Mouse (Mus musculus) heart, postnatal 10 days (tissue): ENCODE measurements around the gene Macrod2. TPM values are rescaled to one million over a fixed set of nuclear protein-coding genes. Genes with fewer than 3 reads are reported as not detected.

Experiments used
- DNase-seq, 2 experiments: peaks; one replicate each; pipeline ENCODE4 v3.0.0; 2021
- intact Hi-C: fragments of 180-260 bp; cut with DNase I; formaldehyde crosslinking; loops from one replicate; pipeline ENCODE4 v1.15.1; 2025
- total RNA-seq, 2 experiments: library from RNA; stranded (reverse); gene quantifications; 2 replicates each; pipeline ENCODE4 v1.2.3; 2021

Gene Macrod2
- total RNA-seq, 2 experiments from 2014 or later: 8.5 to 9.9 TPM

DNA sequence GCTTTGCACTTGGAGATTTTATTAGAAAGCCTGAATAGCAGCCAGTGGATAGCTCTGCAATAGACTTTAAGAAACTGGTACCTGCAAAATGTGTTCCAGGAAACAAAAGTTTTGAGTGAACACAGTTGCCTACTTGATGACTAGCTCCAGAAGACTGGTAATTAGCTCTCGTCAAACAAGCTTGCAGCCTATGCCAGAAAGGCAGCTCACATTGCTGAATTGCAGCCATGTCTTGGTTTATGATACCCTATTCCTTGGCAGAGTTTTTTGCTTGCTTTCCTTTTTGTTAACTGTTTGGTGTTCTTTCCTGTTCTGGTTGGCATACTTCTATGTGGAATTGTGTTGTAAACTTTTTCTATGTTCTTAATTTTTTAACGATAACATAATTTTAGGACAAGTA lies 154.2 kb downstream of the Macrod2 start:
- no peak for DNase-seq
- intact Hi-C loops: no loop called here

DNA sequence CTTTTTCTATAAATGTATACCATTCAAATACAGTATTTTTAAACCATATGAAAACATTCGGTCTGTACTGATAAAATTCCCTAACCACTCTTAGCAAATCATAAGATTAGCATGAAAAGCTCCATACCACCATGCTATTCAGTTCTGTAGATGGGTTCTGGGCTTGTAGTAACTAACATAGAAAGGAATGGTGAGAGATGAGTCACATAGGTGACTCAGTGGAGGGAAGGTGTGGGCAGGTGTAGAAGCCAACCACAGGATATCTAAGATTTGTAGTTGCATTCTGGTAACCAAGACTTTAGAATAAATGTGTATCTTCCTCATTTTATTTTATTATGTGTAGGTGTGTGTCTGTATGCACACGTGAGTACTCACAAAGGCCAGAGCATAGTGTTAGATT lies 166.3 kb downstream of the Macrod2 start:
- DNase-seq: no peak
- intact Hi-C loops: no loop called here

GRCm38 (mm10) chr2:140570874-140571273 lies 175.8 kb downstream of the Macrod2 start:
- DNase-seq: no peak
- intact Hi-C loops: no loop called here

GRCm38 (mm10) chr2:140592537-140593261 lies 197.6 kb downstream of the Macrod2 start:
- DNase-seq: no peak
- intact Hi-C loops: no loop called here

GRCm38 (mm10) chr2:140596906-140597305 lies 201.8 kb downstream of the Macrod2 start:
- intact Hi-C loops: no loop called here
- no peak for DNase-seq

DNA sequence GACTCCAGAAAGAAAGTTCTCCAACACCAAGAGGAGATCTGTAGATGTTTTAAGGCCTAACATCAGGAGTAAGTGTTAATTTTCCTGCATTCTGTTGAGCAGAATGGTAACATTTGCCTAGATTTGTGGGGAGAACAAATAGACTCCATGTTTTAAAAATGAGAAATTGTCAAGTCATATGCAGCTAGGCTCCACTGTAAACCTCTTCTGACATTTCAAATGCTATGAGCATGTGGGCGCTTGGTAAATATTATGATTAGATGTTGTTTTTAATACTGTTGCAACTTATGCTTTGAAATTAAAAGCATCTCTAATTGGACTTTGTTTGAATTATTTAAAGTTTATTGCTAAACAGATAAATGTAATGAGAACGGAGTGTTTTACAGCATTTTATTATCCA lies 220.3 kb downstream of the Macrod2 start:
- DNase-seq: no peak
- intact Hi-C loops: no loop called here

GRCm38 (mm10) chr2:140621730-140622337 lies 226.7 kb downstream of the Macrod2 start:
- intact Hi-C loops: no loop called here

DNA sequence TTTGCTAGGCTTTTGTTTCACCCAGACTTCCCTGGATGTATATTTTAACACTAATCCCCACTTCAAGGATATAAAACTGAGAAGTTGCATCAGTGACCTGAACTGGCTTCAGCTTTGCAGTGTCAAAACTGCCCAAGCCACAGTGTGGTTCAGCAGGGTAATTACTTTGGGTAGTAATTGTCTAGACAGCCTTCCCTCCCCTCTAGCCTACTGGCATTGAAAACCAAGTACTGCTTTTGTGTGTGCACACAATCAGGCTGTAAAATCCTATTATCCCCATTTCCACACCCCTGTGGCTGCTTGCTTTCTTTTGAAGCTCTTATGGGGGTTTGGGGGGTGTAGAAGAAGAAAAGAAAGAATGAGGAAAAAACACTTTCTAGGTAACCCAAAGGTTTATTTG lies 258.4 kb downstream of the Macrod2 start:
- intact Hi-C loops: no loop called here
- DNase-seq: no peak

More at GRCm38 (mm10) chr2:140621730-140622337, 226.7 kb downstream of the Macrod2 start:
- no peak for DNase-seq

GRCm38 (mm10) chr2:140653978-140654377 lies 258.9 kb downstream of the Macrod2 start:
- intact Hi-C loops: no loop called here
- no peak for DNase-seq

GRCm38 (mm10) chr2:140662673-140663072 lies 267.6 kb downstream of the Macrod2 start:
- DNase-seq: no peak
- intact Hi-C loops: no loop called here

DNA sequence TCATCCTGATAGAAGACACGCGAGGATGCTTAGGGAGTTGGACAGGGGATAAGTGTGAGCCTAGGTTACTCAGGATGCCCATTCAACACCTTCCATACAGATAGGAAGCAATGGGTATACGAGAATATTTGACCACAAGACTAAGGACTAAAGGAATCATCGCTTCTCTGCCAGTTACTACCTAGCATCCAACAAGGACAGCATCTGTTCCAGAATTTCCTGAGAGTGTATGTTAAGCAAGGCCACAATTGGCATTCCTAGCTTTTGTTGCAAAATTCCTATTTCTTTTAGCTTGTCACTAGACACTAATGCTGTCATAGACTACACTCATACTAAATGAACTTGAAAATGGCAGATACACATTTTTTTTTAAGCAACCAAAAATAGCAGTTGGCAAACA lies 269.3 kb downstream of the Macrod2 start:
- no peak for DNase-seq
- intact Hi-C loops: no loop called here

DNA sequence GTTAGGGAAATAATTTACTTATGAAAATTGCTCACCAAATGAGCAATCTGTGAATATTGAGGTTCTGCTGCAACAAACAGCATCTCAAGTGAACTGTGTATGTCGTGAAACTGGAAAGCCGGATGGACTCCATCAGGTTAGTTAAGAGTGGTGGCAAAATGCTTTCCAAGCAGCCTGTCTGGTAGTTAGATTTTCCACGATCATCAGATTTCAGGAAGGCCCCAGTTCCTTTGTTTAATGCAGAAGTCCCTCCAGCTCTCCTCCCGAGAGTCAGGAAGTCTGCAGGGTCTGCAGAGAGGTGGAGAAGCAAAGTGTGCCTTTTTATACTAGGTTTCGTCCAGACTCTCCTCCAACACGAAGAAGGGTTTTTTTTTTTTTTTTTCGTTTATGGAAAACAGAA lies 271.7 kb downstream of the Macrod2 start:
- intact Hi-C loops: no loop called here
- no peak for DNase-seq

GRCm38 (mm10) chr2:140667261-140668047 lies 272.3 kb downstream of the Macrod2 start:
- intact Hi-C loops: loop anchor here (2.0 kb wide), 1 partner anchor 1587 kb away; no protein-coding TSS in a partner anchor
- no peak for DNase-seq

DNA sequence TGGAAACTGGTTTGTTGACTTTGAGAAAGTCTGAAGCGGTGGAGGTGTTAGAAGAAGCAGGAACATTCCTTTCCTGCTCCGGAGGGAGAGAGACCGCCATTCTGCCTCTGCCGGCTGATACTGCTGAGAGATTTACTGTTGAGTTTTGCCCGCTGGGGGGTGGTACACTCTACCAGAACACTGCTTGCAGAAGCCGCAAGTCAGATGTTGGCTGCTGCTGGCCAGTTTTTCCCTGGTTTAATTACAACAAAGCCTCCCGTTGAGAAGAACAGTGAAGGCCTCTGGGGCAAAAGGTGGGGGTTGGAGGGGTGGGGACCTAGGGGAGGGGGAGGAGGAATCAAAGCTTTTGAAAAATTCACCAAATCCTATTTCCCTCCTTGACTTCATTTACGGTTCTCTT lies 273.2 kb downstream of the Macrod2 start:
- peak; percentile 61 to 76 for DNase-seq
- intact Hi-C loops: loop anchor here (2.0 kb wide), 1 partner anchor 1586 kb away; no protein-coding TSS in a partner anchor

DNA sequence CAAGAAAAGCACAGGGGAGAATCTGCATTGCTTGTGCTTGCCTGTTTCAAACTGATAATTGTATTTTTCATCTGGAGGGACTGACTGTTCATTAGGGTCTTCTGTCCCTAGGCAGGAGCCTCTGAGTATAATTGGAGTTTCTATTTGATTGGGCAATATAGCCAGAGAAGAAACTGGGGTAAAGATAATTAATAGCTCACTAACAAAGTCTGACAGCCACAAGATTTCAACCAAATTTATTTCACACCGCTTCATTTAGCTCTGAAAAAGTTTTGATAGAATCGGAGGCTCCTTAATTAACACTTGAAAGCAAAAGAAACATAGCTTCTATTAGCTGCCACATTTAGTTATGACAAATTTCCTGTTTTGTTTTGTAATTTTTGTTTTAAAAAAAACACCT lies 274.0 kb downstream of the Macrod2 start:
- intact Hi-C loops: loop anchor here (2.0 kb wide), 1 partner anchor 1586 kb away; no protein-coding TSS in a partner anchor
- DNase-seq: no peak

DNA sequence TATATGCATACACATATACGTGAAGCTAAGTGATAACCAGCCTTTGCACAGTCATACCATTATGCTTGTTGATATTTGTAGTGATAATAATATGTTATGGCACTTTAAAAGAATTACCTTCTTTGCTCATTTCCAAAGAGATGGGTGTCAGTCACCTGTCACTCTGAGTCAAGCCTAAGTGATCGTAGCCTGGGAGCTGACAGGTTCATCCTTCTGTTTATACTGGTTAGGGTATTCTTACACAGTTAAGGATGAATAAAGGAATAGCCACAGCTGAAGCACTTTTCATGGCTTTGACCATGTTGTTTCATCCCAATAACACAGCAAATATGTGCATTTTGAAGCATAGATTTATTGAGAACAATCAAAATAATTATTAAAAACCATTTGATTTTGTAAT lies 274.7 kb downstream of the Macrod2 start:
- intact Hi-C loops: loop anchor here (2.0 to 5.0 kb wide), 3 partner anchors 725 to 1585 kb away; no protein-coding TSS in a partner anchor
- no peak for DNase-seq

DNA sequence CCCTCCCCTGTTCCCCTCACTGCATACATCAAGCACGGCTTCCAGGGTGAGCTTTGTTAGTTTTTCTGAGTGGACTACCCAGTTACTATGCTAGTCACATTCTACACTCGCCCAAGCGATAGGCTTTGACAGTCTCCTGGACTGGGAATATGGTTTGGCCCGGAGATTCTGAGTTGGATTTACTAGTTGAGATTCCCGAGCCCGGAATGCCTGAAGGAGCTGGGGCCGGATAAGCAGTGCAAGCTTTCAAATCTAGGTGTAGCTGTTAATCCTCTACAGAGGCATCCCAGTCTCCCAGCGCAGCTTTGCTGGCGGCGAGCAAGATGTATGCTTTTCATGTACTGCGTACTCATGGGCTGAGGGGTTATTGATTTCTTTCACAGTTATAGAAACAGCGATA lies 275.3 kb downstream of the Macrod2 start:
- intact Hi-C loops: loop anchor here (2.0 to 5.0 kb wide), 2 partner anchors 724 to 1387 kb away; no protein-coding TSS in a partner anchor
- DNase-seq: peak; percentile 24 to 25

DNA sequence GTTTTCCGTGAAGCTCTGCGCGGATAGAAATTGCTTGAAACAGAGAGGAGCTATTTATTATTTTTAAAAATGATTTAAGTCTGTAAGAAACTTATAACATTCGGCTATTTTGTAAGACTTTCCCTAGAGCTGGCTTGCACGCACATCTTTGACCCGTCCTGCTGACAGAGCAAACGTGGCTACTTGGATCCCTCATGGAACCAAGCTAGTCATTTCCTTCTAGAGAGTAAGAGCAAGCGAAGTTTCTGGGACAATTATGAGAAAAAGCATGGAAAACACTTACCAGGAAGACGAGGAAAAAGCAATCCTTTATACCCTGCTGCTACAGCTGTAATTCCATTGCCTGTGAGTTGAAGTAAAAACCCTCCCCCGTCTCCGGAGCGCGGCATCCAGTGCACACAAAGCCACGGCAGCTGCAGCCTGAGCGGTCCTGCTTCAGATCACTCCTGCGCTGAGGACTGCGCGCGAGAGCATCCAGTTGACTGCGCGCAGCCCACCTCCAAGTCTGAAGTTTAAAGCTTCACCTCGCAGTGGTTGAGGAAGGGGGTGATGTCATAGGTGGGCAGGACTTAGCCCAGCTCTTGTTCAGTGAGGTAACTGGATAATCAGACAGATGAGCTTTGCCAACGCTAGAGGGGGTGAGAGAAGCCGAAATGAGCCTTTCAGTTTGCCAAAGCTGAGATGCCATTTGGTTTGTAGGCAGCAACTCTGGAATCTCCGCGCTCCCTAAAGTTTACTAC lies 276.0 kb downstream of the Macrod2 start, which contains the start of gene Flrt3:
Gene Flrt3, minus strand, starts transcription at position 507 of the 740 bp plus-strand sequence.
- intact Hi-C loops: loop anchor here (2.0 to 5.0 kb wide), 2 partner anchors 724 to 1386 kb away; no protein-coding TSS in a partner anchor

DNA sequence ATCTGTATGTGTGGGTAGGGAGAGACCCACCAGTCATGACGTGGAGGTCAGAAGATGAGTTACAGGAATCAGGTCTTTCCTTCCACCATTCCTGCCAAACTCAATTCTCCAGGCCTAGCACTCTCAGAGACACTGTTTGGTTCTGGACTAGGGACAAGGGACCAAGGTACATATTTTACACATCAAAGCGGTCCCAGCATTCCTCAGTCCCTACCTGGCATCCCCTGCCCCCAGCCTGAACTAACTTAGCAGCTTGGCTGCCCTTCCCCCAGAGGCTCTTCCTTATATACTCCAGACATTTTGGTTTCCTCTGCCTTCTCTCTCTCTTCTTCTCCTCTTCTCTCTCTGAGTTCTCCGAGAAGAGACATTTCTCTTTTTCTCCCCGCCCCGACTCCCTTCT lies 278.4 kb downstream of the Macrod2 start:
- no peak for DNase-seq
- intact Hi-C loops: loop anchor here (5.0 kb wide), 1 partner anchor 1384 kb away; no protein-coding TSS in a partner anchor

More for the DNA sequence above, 276.0 kb downstream of the Macrod2 start, which contains the start of gene Flrt3:
- DNase-seq: peak; percentile 84 to 87

DNA sequence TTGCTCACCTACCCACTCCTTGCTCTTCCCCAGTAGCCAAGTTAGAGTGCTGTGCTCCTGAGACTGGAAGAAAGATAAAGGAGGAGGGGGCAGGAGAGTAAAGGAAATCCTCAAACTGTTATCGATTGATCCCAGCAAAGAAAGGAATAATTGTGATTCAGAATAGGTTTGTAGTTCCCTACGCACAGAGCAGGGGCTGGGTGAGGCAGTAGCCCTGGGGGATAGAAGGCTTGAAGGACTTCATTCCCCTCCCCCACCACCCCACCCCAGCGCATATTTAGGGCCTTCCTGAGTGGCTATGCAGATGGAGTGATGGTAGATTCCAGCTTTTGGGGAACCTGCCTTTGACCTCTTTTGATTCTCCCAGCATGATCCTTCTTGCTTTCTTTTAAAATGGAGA lies 281.6 kb downstream of the Macrod2 start:
- DNase-seq: no peak
- intact Hi-C loops: no loop called here
